Mouse (Mus musculus) MEL (cell line): ENCODE data around the gene Chkb.

ENCODE experiments used
- CTCF ChIP-seq, 3 experiments: IDR thresholded peaks in 2 of 3; conservative IDR thresholded peaks in 1 of 3; 2 replicates each; pipeline ENCODE4 v1.5.1; 2011 to 2012; ENCODE audit warnings: low read length in 3 of 3, low read depth in 2 of 3, mild to moderate bottlenecking in 2 of 3, improper control_type of control experiment in 1 of 3, inconsistent platforms in 1 of 3, mixed read lengths in 1 of 3, moderate library complexity in 1 of 3; ENCODE audit not compliant: control insufficient read depth in 1 of 3, insufficient read depth in 1 of 3, poor library complexity in 1 of 3, severe bottlenecking in 1 of 3
- MAX ChIP-seq: IDR thresholded peaks from 2 replicates; pipeline ENCODE4 v1.6.1; 2011; ENCODE audit warnings: low read length, improper control_type of control experiment
- NELFE ChIP-seq: IDR thresholded peaks from 2 replicates; pipeline ENCODE4 v1.6.1; 2011; ENCODE audit warnings: low read depth, low read length, improper control_type of control experiment
- RAD21 ChIP-seq: IDR thresholded peaks from 2 replicates; pipeline ENCODE4 v1.6.1; 2011; ENCODE audit warnings: mild to moderate bottlenecking, low read depth, low read length, improper control_type of control experiment
- USF2 ChIP-seq, 2 experiments: IDR thresholded peaks; 2 replicates each; pipeline ENCODE4 v1.6.1; 2011 to 2012; ENCODE audit warnings: improper control_type of control experiment in 2 of 2, low read length in 2 of 2, borderline replicate concordance in 1 of 2, inconsistent platforms in 1 of 2, low read depth in 1 of 2, mild to moderate bottlenecking in 1 of 2; ENCODE audit not compliant: insufficient read depth in 1 of 2
- ZNF384 ChIP-seq: IDR thresholded peaks from 2 replicates; pipeline ENCODE4 v1.6.1; 2012; ENCODE audit warnings: low read depth, mild to moderate bottlenecking, inconsistent platforms, low read length, improper control_type of control experiment

DNA sequence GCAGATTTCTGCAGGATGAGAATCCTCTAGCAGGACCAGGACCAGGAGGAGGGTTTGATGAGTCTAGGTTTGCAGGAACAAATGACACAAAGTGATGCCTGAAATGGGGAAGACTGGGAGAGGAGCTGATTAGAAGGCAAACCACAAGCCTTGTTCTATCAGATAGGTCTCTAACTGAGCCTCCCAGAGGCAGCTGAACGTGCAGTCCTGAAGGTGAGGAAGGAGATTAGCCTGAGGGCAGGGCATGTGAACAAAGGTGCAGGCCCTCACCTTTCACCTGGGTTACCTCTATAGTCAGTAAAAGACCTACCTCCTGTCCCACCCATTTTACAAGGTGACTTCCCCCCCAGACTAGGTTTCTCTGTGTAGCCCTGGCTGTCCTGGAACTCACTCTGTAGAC, 30.0 kb downstream of the Chkb start:
- no peak for TF ChIP-seq CTCF (IDR thresholded peaks at IDR 0.05 in 2 of 3, conservative IDR thresholded peaks at IDR 0.05 in 1 of 3; ENCODE audit: control insufficient read depth in 1 of 3, insufficient read depth in 1 of 3, low read depth in 2 of 3, low read length in 3 of 3, poor library complexity in 1 of 3, severe bottlenecking in 1 of 3)
- no peak for TF ChIP-seq NELFE
- TF ChIP-seq MAX: no peak
- TF ChIP-seq ZNF384: no peak
- no peak for TF ChIP-seq RAD21
- no peak for TF ChIP-seq USF2 (IDR thresholded peaks at IDR 0.05; ENCODE audit: borderline replicate concordance in 1 of 2, insufficient read depth in 1 of 2, low read depth in 1 of 2, low read length in 2 of 2)
